Mouse (Mus musculus) layer of hippocampus, postnatal 10 days (tissue): ENCODE measurements at regions not wholly inside any gene's neighbourhood (a gene's known extent, or its start where the extent isn't known, plus 50 kb on each side); places are given as distances from the start of the nearest gene placed in this dataset.

Experiments
- DNase-seq, 2 experiments: peaks; one replicate each; pipeline ENCODE4 v3.0.0; 2021; ENCODE audit warnings: low spot score in 2 of 2

GRCm38 (mm10) chr4:54027565-54028237 is 201.9 kb downstream of the Tmem38b start:
- no peak for DNase-seq

GRCm38 (mm10) chr4:54045258-54046029 is 219.6 kb downstream of the Tmem38b start:
- no peak for DNase-seq

GRCm38 (mm10) chr4:54064331-54064730 is 238.5 kb downstream of the Tmem38b start:
- no peak for DNase-seq

- no peak for DNase-seq
Observed at GRCm38 (mm10) chr4:54071951-54072350, 246.1 kb downstream of the Tmem38b start.

- no peak for DNase-seq
Observed at GRCm38 (mm10) chr4:54072482-54072881, 246.6 kb downstream of the Tmem38b start.

DNA sequence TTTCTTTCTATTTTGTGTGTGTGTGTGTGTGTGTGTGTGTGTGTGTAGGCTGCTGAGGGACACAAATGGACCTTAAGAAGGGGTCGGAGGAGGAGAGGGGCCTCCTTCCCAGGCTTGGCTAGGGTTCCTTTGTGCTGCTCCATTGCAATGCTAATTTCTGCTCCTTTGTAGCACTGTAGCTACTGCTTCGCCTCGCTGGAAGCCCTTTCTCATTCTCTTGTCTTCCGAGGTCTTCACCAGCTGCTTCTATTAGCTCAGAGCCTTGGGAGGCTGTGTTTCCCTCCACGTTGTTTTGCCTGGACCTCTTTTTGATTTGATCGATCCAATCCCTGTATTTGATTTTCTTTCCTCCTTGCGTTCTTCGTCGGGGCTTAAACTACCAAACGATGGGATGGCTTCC is 247.1 kb downstream of the Tmem38b start:
- peak in 1 of 2 experiments; percentile 16 for DNase-seq

DNA sequence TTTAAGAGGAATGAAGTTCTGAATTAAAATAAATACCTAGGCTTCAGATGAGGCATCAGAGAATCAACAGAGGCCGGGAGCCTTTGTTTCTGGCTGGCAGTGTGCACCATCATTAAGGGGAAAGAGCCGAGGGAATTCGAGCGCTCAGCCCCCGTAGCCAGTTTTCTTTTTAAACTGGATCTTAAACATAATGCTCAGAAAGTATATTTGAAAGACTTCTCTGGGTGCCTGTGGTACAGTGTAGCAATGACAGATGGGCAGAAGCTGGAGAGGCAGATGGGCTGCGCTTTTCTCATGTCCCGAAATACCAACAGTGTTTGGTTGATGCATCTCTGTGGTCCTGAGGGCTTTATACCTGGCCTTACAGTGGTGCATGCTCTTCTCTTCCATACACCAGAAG is 247.6 kb downstream of the Tmem38b start:
- DNase-seq: peak in 1 of 2 experiments; percentile 33

DNA sequence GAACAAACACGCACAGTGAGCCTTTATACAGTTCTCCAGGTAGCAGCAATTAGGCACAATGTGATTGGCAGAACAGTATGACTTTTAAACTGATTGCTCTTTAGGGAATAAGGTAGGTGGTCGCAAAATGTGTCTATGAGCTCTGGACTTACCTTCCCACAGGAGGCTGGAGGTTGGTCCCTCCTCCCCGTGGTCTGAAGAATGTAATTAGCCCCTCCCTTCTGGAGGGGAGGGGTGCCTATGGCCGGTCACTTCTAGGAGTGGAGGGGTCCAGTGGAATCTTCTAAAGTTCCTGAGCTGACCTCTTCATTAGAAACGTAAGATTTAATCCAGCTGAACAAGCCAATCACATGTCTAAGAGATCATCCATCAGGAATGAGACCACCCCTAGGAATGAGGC is 248.4 kb downstream of the Tmem38b start:
- DNase-seq: no peak

- no peak for DNase-seq
Observed at GRCm38 (mm10) chr4:54080526-54080925, 254.7 kb downstream of the Tmem38b start.

GRCm38 (mm10) chr4:54081411-54081810 is 255.6 kb downstream of the Tmem38b start:
- no peak for DNase-seq

DNA sequence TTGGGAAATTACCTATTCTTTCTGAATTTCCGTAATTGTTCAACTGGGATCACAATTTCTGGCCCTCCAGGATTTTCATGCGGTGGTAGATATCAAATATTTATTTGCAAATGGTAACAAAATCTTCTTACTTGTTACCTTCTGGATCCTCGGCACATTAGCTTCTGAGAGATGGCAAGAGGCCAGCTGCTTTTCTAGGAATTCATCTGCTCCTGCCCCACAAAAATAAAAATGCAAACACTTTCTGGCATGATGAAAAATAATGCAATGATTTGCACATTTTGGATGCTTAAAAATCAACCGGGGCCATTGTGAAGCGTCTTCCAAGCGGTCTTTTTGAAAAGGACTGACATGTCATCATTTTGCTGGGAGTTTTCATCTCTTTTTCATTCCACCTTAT is 258.9 kb downstream of the Tmem38b start:
- DNase-seq: no peak

GRCm38 (mm10) chr4:54094285-54094997 is 268.6 kb downstream of the Tmem38b start:
- no peak for DNase-seq

DNA sequence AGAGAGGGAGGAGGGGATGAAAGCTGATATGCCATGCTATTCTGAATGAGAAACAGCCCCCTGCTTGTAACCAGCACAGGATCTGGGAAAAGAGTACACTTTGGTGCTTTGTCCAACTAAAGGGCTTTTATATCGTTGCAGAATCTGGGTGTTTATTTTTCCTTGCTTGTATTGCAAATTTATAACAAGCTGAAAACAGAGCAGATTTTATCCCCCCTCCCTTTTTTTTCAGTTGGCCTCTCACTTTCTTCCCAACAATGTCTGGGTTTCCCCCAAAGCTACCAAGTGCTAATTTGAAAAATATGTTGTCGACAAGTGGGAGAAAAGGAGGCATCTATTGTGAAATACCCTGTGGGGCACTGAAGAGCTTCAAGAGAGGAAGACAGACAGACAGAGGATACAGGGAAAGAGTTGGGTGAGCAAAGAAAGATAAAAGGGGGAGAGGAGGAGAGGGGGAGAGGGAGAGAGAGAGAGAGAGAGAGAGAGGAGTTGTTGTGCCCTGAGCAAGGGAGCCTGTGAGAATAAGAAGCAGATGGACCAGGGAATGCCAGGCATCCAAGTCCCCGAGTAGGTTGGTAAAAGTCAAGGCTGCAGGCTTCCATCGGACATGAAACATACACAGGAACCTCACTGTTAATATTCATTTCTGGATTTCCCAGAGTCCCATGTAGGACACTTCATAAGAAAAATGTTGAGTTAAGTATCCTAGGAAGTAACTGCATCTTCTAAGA is 269.5 kb downstream of the Tmem38b start:
- no peak for DNase-seq

- no peak for DNase-seq
Observed at GRCm38 (mm10) chr4:54097543-54097942, 271.7 kb downstream of the Tmem38b start.

DNA sequence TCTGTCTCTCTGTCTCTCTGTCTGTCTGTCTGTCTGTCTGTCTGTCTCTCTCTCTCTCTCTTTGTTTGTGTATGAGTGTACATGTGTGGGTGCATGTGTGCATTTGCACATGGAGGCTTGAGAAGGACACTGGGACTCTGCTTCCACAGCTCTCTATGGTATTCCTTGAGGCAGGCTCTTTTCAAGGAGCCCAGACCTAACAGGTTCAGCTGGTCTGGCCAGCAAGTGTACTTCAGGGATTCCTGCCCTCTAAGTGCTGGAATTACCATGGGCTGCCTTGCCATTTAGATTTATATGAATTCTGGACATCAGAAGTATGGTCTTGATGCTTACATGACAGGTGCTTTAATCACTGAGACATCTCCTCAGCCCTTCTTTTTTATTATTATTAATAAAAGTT is 274.4 kb downstream of the Tmem38b start:
- DNase-seq: no peak

DNA sequence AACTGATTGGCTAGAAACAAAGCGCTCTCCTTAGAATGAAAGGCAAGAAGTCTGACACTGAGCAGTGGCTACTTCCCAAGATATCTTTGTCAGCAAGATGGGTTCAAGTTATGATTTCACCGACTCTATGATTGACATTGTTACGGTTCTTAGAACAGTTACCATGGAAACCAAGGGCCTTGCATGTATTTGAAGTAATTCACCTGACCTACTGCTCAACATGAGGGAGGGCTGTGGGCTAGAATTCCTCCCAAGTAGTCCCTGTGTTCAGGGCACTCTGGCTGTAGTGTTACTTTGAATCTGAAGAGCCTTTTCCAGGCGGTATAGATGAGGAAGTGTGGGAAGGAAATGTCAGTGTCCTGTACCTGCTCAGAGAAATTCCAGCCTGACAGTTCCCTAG is 281.1 kb downstream of the Tmem38b start:
- DNase-seq: no peak

GRCm38 (mm10) chr4:54116310-54116709 is 290.5 kb downstream of the Tmem38b start:
- DNase-seq: no peak

DNA sequence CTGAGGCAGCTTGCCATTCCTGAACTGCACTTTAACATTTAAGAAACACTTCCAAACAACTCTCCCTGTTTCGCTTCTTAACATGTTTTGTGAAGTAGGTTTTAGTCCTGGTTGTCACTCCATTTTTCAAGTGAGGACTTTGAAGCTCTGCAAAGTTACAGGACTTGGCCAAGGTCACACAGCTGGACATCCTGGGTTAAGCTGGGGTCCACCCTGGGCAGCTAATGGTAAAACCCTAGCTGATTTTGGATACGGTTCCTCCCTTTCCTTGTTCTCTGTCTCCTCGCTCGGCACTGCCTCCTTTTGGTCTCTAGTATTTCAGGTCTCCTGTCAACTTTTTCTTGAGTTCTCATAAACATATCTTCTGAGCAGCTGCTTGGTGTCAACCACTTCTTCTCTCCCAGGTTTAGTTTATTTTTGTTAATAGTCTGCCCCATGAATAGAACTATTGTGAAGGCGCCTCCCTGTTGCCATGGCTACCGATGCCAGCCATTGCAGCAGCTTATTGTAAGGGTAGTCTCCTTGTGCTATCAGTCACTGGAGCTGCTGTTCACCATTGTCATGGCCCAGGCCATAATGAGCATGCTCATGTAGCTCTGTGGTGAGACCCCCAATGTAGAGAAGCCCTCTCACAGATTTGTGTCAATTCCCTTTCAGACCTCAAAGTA is 292.5 kb downstream of the Tmem38b start:
- no peak for DNase-seq

GRCm38 (mm10) chr4:54128717-54129698 is 303.2 kb downstream of the Tmem38b start:
- DNase-seq: no peak

DNA sequence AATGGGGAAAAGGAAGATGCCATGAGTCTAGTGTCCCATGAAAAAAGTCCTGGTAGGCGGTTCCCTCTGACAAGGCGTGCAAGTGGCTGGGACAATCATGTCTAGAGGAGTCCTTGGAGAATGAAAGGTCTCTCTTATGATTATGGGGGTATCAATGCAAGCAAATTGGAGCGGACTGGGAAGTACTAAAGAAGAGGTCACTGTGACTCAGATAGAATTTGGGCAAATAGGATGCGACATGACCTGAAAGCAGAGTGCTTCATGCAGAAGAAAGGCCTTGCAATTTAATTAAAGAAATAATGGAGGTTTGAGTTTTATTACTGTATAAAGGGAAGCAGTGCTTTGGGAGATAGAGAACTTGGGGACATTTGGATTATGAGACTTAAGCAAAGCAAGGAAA is 330.3 kb downstream of the Tmem38b start:
- no peak for DNase-seq
